Mouse (Mus musculus): ENCODE data around the gene Gm4177.
"Not testable (repeated sequence)": the region's sequence is repeated elsewhere in the genome, so short reads cannot be mapped to it uniquely, and the experiment has no call there.

The Gm4177 gene

GRCm38 (mm10) chr7:21796628-21797027 is at the start of gene Gm4177:
TSS of gene Gm4177 (minus strand) at chr7:21796728.
- DNase-seq: not testable (repeated sequence)

- DNase-seq: not testable (repeated sequence)
Measured at GRCm38 (mm10) chr7:21844167-21844566, 47.6 kb upstream of the Gm4177 start, which contains the start of gene Gm5725. TSS of gene Gm5725 (minus strand) at chr7:21844267.

GRCm38 (mm10) chr7:21832051-21832450 is 35.5 kb upstream of the Gm4177 start, which contains the start of gene Vmn1r135:
TSS of gene Vmn1r135 (plus strand) at chr7:21832351.
- not testable (repeated sequence) for DNase-seq

GRCm38 (mm10) chr7:21761375-21761774 is 35.2 kb downstream of the Gm4177 start, which contains the start of gene Gm4175:
TSS of gene Gm4175 (minus strand) at chr7:21761475.
- DNase-seq: not testable (repeated sequence)

Measured in cerebellum, postnatal 36 days (tissue).